Mouse (Mus musculus) A20 (cell line): ENCODE data around the gene Phlda1.

Experiments
- DNase-seq: peaks from one replicate; pipeline ENCODE4 v3.0.0-alpha.2; 2011; ENCODE audit warnings: low read depth, low spot score

Gene Phlda1

GRCm38 (mm10) chr10:111505406-111505805 is 680 bp upstream of the Phlda1 start:
- DNase-seq: no peak

- no peak for DNase-seq
These were observed 907 bp downstream of the Phlda1 start for GRCm38 (mm10) chr10:111506926-111507459.

- peak; percentile 75 for DNase-seq
These were observed 1.6 kb downstream of the Phlda1 start for GRCm38 (mm10) chr10:111507460-111508211.

GRCm38 (mm10) chr10:111508324-111509080 is 2.4 kb downstream of the Phlda1 start:
- DNase-seq: peak; percentile 26

- DNase-seq: no peak
These were observed 3.2 kb downstream of the Phlda1 start for GRCm38 (mm10) chr10:111509103-111509784.

- no peak for DNase-seq
These were observed 3.9 kb downstream of the Phlda1 start for GRCm38 (mm10) chr10:111509981-111510380.

GRCm38 (mm10) chr10:111510798-111511197 is 4.7 kb downstream of the Phlda1 start:
- DNase-seq: no peak

- DNase-seq: no peak
These were observed 6.0 kb downstream of the Phlda1 start for GRCm38 (mm10) chr10:111512036-111512568.

- DNase-seq: no peak
These were observed 8.3 kb downstream of the Phlda1 start for GRCm38 (mm10) chr10:111514282-111514885.

- DNase-seq: no peak
These were observed 9.3 kb downstream of the Phlda1 start for GRCm38 (mm10) chr10:111515071-111516010.

- peak; percentile 33 for DNase-seq
These were observed 10.1 kb downstream of the Phlda1 start for GRCm38 (mm10) chr10:111516172-111516588.

GRCm38 (mm10) chr10:111516804-111517436 is 10.8 kb downstream of the Phlda1 start:
- peak; percentile 48 for DNase-seq

- DNase-seq: no peak
These were observed 12.3 kb downstream of the Phlda1 start for GRCm38 (mm10) chr10:111518350-111518749.

GRCm38 (mm10) chr10:111519620-111520370 is 13.7 kb downstream of the Phlda1 start:
- no peak for DNase-seq

GRCm38 (mm10) chr10:111520621-111521020 is 14.5 kb downstream of the Phlda1 start:
- DNase-seq: no peak

- DNase-seq: no peak
These were observed 15.6 kb downstream of the Phlda1 start for GRCm38 (mm10) chr10:111521636-111522035.

GRCm38 (mm10) chr10:111522230-111522629 is 16.1 kb downstream of the Phlda1 start:
- no peak for DNase-seq

- no peak for DNase-seq
These were observed 17.8 kb downstream of the Phlda1 start for GRCm38 (mm10) chr10:111523894-111524293.

- no peak for DNase-seq
These were observed 21.0 kb downstream of the Phlda1 start for GRCm38 (mm10) chr10:111527057-111527456.
